Mouse (Mus musculus) layer of hippocampus, adult 11-12 months (tissue): ENCODE measurements around the gene BC028528.
"Not testable (repeated sequence)": the region's sequence is repeated elsewhere in the genome, so short reads cannot be mapped to it uniquely, and the experiment has no call there.

Experiments used
- DNase-seq: peaks from one replicate; pipeline ENCODE4 v3.0.0; 2022; ENCODE audit warnings: low spot score

The BC028528 gene

GRCm38 (mm10) chr3:95891211-95892065 lies at the start of gene BC028528:
Gene BC028528 (minus strand): TSS chr3:95892005.
- DNase-seq, result no peak

DNA sequence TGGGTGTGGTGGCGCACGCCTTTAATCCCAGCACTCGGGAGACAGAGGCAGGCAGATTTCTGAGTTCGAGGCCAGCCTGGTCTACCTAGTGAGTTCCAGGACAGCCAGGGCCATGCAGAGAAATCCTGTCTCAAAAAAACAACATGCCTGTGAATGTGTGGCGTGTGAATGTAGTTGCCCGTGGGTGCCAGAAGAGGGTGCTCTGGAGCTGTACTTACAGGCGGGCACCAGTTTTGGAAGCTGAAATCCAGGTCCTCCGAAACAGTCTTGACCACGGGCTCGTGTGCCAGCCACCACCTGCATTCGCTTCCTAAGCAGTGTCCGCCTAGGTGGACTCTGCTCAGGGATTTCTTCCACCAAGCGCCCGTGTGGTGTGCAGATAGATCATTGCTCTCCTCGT lies 47.0 kb upstream of the BC028528 start:
- no peak for DNase-seq

GRCm38 (mm10) chr3:95938217-95938616 lies 46.4 kb upstream of the BC028528 start:
- DNase-seq, result no peak

DNA sequence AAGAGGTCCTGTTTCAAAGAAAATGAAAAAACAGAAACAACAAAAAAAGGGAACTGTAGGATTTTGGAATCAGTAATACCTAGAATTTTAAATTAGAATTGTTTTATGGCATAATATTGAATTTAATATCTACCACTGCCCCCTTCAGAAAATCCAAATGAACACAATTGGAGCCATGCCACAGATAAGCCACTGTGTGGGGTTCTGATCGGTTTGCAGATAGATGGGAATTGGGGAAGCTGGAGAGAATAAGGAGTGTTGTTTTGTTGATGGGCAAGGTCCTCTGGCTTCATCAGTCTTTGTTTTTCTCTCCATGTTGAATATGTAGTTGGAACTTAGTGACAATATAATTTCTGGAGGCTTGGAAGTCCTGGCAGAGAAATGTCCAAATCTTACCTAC lies 42.6 kb upstream of the BC028528 start:
- DNase-seq, result no peak

- no peak for DNase-seq
These were observed 41.4 kb upstream of the BC028528 start for GRCm38 (mm10) chr3:95933111-95933750.

GRCm38 (mm10) chr3:95932566-95932965 lies 40.8 kb upstream of the BC028528 start:
- no peak for DNase-seq

DNA sequence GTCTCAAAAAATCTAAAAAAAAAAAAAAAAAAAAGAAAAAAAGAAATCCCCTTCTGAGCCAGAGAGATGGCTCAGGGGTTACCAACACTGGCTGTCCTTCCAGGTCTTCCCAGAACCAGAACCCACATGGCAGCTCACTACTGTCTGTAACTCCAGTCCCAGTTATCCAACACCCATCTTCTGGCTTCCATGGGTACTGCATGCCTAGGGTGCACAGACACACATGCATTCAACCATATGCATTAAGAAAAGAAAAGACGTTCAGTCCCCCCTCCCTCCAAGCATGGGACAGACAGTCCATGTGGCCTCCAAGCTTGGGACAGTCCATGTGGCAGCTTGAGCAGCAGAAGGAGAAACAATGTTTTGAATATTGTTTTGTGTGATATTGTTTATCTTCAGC lies 40.4 kb upstream of the BC028528 start:
- no peak for DNase-seq

GRCm38 (mm10) chr3:95931471-95931870 lies 39.7 kb upstream of the BC028528 start:
- no peak for DNase-seq

DNA sequence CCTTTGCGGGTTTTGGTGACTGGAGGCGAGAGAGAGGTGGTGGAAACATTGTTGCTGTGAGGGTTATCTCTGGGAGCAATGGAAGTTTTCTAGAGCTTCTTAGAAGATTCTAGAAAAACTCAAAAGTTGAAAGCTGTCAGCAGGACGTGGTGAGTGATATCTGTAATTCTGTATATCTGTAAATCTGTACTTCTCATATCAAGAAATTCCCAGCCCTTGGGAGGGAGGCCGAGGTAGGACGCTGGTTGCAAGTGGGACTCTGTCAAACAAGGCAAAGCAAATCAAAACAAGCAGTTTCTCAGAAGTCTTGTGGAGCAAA lies 38.6 kb upstream of the BC028528 start:
- DNase-seq, result no peak

DNA sequence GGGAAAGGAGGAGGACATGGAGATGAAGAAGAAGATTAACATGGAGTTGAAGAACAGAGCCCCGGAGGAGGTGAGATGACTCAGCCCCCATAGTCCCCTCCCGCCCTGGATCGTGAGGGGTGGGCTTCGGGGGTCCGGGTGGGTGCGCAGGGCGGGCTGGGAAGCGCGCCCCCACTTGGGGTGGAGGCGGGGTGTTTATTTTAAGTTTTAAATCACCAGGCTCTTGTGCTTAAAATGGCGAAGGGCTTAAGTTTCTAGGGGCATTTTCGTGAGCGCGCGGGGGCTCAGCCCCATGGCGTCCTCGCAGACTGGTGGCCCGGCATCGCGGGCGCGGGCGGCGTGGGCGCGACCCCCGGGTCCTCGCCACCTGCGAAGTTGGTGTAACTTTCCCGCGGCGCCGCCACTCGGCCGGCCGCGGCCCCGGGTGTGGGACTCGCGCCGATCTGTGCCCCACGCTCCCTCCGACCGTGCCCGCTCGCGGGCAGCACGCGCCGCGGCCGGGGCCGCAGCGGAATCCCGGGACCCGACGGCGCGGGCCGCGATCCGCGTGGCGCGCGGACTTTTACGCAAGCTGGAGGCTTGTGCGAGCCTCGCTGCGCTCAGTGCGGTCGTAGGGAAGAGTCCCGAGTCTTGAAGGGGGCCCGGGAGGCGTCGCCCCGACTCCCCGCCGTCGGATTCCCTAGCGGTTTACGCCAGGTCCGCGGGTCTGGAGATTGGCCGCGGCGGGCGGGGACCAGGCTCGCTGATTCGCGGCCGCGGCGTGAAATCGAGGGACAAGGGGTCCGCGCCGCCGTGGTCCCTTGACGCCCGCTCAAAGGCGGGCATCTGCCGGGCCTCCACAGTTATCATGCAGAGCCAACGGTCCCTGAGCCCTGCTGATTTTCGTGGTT lies 38.0 kb upstream of the BC028528 start:
- no peak for DNase-seq

GRCm38 (mm10) chr3:95928658-95929503 lies 37.1 kb upstream of the BC028528 start, which contains the start of gene Anp32e:
Gene Anp32e (plus strand): TSS chr3:95929246.
- DNase-seq, result peak; percentile 98

DNA sequence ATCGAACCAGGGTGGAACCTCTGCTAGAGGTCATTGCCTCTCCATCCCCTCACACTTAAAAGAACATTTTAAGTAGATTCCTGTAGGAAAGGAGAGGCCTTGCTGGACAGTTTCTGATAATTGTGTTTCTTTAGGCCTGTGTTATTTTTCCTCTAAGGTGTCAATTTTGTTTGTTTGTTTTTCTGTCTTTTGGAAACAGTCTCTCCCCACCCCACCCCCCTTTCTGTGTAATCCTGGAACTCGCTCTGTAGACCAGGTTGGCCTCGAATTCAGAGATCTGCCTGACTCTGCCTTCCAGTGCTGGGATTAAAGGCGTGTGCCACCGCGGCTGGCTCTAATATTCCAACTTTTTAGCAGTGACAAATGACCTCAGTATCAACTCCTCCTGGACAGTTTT lies 36.5 kb upstream of the BC028528 start:
- DNase-seq, result no peak

DNA sequence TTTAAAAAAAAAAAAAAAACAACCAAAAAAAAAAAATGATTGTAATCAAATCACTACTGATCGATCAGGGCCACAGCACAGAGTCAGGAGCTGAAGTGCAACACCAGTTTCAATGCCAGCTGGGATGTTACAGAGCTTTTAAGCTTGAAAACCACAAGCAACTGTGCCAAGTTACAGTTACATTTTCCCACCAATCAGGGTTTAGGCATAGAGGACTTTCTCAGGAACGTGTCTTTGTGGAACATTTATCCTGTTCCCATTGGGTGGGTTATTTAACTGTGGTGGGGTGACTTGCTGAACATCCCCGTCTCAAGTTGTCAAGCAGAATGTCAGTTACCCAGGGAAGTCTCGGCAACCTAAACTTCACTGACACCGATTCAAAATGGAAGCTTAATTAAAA lies 33.3 kb upstream of the BC028528 start:
- no peak for DNase-seq

DNA sequence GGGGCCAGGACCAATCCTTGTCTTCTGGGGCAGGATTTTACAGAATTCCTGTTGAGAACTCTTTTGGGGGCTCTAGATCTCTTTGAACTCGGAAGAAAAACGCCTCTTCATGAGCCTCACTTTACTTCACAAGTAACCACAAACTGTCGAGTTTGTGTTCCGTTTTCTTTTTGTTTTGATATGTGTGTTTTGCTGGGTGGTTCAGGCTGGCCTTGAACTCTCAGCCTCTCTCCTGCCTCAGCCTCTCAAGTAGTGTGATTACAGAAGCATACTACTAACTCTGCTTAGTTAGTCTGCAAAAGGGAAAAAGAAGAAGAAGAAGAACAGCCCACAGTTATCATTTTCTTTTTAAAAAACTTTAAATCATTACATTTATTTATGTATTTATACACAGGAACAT lies 32.4 kb upstream of the BC028528 start:
- DNase-seq, result no peak

- DNase-seq, result not testable (repeated sequence)
These were observed 31.6 kb upstream of the BC028528 start for GRCm38 (mm10) chr3:95923429-95923828.

- DNase-seq, result not testable (repeated sequence)
These were observed 28.7 kb upstream of the BC028528 start for GRCm38 (mm10) chr3:95920532-95920931.

GRCm38 (mm10) chr3:95916760-95917159 lies 25.0 kb upstream of the BC028528 start:
- DNase-seq, result no peak

GRCm38 (mm10) chr3:95914706-95915105 lies 22.9 kb upstream of the BC028528 start:
- no peak for DNase-seq

- no peak for DNase-seq
These were observed 15.8 kb upstream of the BC028528 start for GRCm38 (mm10) chr3:95907613-95908012.

- no peak for DNase-seq
These were observed 15.1 kb upstream of the BC028528 start for GRCm38 (mm10) chr3:95906860-95907259.

GRCm38 (mm10) chr3:95905940-95906492 lies 14.2 kb upstream of the BC028528 start:
- peak; percentile 46 for DNase-seq
